Comparison of ENCODE assay signal across 22 mouse cellular contexts in genomic region chr13:111835787-111836186, GRCm38 (mm10). TPM values are rescaled to one million over a fixed set of nuclear protein-coding genes. Genes with fewer than 3 reads are reported as not detected.
DNase-seq lines count a peak whose midpoint lies in the region; ATAC-seq and TF ChIP-seq lines count a peak whose summit lies in the region.
"Had no signal": no experiment of that assay in that cellular context is flagged by ENCODE, and none has a peak within 500 bp of the region (broad histone marks: within the 10 kb centered on the region; RNA-seq: fewer than 3 reads in every experiment).

No protein-coding gene starts in this region.

- no peak for TF ChIP-seq CTCF in lung, embryonic 14.5 days (IDR thresholded peaks at IDR 0.05; ENCODE audit: low read depth)

- no peak overlapping the region for H3K27ac ChIP-seq in kidney, embryonic 16.5 days (ENCODE audit: low read length)
- H3K27ac ChIP-seq in lung, embryonic 14.5 days (ENCODE audit: low read depth), result no peak overlapping the region
- H3K27ac ChIP-seq: embryonic facial prominence, embryonic 13.5 days; embryonic facial prominence, embryonic 15.5 days; forebrain, embryonic 10.5 days; forebrain, embryonic 12.5 days had no signal

- no peaks in the 10 kb centered on the region; the same call in 1 of the 2 replicates for H3K27me3 ChIP-seq in kidney, embryonic 16.5 days (ENCODE audit: insufficient read depth, low read length)
- no peaks in the 10 kb centered on the region for H3K27me3 ChIP-seq in lung, embryonic 14.5 days (ENCODE audit: insufficient read depth, low read length)
- H3K27me3 ChIP-seq: embryonic facial prominence, embryonic 13.5 days; embryonic facial prominence, embryonic 15.5 days; forebrain, embryonic 12.5 days had no signal

- no peaks in the 10 kb centered on the region for H3K36me3 ChIP-seq in kidney, embryonic 16.5 days (ENCODE audit: insufficient read depth, low read length)
- H3K36me3 ChIP-seq in lung, embryonic 14.5 days (ENCODE audit: insufficient read depth), result no peaks in the 10 kb centered on the region
- H3K36me3 ChIP-seq: embryonic facial prominence, embryonic 13.5 days; embryonic facial prominence, embryonic 15.5 days; forebrain, embryonic 10.5 days; forebrain, embryonic 12.5 days had no signal

- peak; percentile 63 for DNase-seq in heart, adult 11 months
- DNase-seq in heart, adult 8-10 months (ENCODE audit: low spot score), result no peak
- no peak for DNase-seq in kidney, adult 8-10 months
- DNase-seq in lung, embryonic 14.5 days, result no peak
- no peak for DNase-seq in lung, adult 18-20 months
- DNase-seq: adrenal gland, adult 2 months; adrenal gland, postnatal 10 days; adrenal gland, postnatal 25 days; cerebellum, adult 11 months; cerebellum, adult 18-20 months; cerebellum, adult 8-10 months; cerebellum, adult 9-11 months; cerebellum, postnatal 14 days; cerebellum, postnatal 36 days had no signal

- WGBS in kidney, embryonic 16.5 days, result 61% methylated on average over 8 of the region's 8 CpGs
- WGBS in lung, embryonic 14.5 days, result 43% methylated on average over 8 of the region's 8 CpGs

- H3K9ac ChIP-seq in kidney, embryonic 16.5 days (replicated peaks; ENCODE audit: low read length), result no peak overlapping the region
- H3K9ac ChIP-seq in lung, embryonic 14.5 days, result no peak overlapping the region
- H3K9ac ChIP-seq: embryonic facial prominence, embryonic 13.5 days; embryonic facial prominence, embryonic 15.5 days; forebrain, embryonic 12.5 days had no signal

- H3K4me2 ChIP-seq in kidney, embryonic 16.5 days (replicated peaks; ENCODE audit: low read depth, low read length), result no peak overlapping the region
- no peak overlapping the region for H3K4me2 ChIP-seq in lung, embryonic 14.5 days
- H3K4me2 ChIP-seq: embryonic facial prominence, embryonic 13.5 days; embryonic facial prominence, embryonic 15.5 days; forebrain, embryonic 12.5 days had no signal

- ATAC-seq in kidney, embryonic 16.5 days (ENCODE audit: low FRiP score, low TSS enrichment), result peak; percentile 46; the same call in 1 of the 2 replicates
- peak; percentile 44; the same call in 1 of the 2 replicates for ATAC-seq in lung, embryonic 14.5 days (ENCODE audit: insufficient read depth)
- ATAC-seq: forebrain, embryonic 14.5 days; forebrain, embryonic 16.5 days had no signal

- H3K4me1 ChIP-seq in kidney, embryonic 16.5 days (ENCODE audit: insufficient read depth, low read length), result peaks cover 5% of the 10 kb centered on the region; the same call in 1 of the 2 replicates
- H3K4me1 ChIP-seq in lung, embryonic 14.5 days (ENCODE audit: insufficient read depth), result no peaks in the 10 kb centered on the region

- no peaks in the 10 kb centered on the region for H3K9me3 ChIP-seq in kidney, embryonic 16.5 days (ENCODE audit: low read length)
- no peaks in the 10 kb centered on the region for H3K9me3 ChIP-seq in lung, embryonic 14.5 days (ENCODE audit: low read depth, low read length)
- H3K9me3 ChIP-seq: embryonic facial prominence, embryonic 13.5 days; embryonic facial prominence, embryonic 15.5 days; forebrain, embryonic 10.5 days; forebrain, embryonic 12.5 days had no signal

- H3K4me3 ChIP-seq in kidney, embryonic 16.5 days (ENCODE audit: low read length), result no peak overlapping the region
- H3K4me3 ChIP-seq in lung, embryonic 14.5 days (ENCODE audit: low read depth, low read length), result no peak overlapping the region
- H3K4me3 ChIP-seq: embryonic facial prominence, embryonic 13.5 days; embryonic facial prominence, embryonic 15.5 days; erythroblast, embryonic 14.5 days; forebrain, embryonic 10.5 days; forebrain, embryonic 12.5 days had no signal

RNA-seq across cellular contexts. Expression of gene Map3k1, which starts 27.0 kb away (rescaled TPM):
- total RNA-seq in heart, adult 8-10 months (2022), result 10 to 100 TPM; 20.9 to 29.5 (median 21.3) TPM
- 26.6 and 31.1 TPM in 2 replicates for polyA plus RNA-seq in kidney, embryonic 16.5 days (2015; fragmentation: Nextera tagmentation; extraction: Ambion mirVana)
- polyA plus RNA-seq in lung, embryonic 14.5 days (2014; fragmentation: Nextera tagmentation; extraction: Ambion mirVana), result 37.2 and 39.8 TPM in 2 replicates
